Mouse (Mus musculus): ENCODE data around the gene Fam57b.

DNA sequence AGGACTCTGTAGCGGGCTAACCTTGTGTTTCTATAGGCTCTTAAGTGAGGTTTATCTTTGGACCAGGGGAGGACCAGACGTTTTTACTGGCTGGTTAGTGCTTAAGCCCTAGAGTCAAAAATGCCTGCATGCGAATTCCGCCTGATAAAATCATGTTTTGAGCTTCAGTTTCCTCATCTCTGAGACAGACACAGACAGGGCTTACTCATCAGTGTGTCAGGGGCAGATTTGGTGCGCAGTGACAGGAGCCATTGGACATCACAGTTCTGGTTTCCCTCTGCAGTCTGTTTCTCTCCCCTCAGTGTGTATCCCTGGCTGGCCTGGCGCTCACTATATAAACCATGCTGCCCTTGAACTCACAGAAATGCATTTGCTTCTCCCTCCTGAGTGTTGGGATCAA, 5.7 kb downstream of the Fam57b start:
- TF ChIP-seq CTCF (IDR thresholded peaks at IDR 0.05; ENCODE audit: low read depth) (no peak), EP300 (IDR thresholded peaks at IDR 0.05; ENCODE audit: low read depth) (no peak)

Measured in heart, postnatal 0 days (tissue).